Mouse (Mus musculus) lung, embryonic 16.5 days (tissue): ENCODE data around the gene Ptprcap. TPM values are rescaled to one million over a fixed set of nuclear protein-coding genes. Genes with fewer than 3 reads are reported as not detected.

Experiments used
- ATAC-seq: fragments of 200-750 bp; cut with Nextera tagmentation; 2 replicates; pipeline ENCODE4 v1.8.0; 2017; ENCODE audit warnings: low read depth, mild to moderate bottlenecking, moderate library complexity
- H3K27ac ChIP-seq: fragments of 300-500 bp; sonication (generic); 2 replicates; pipeline ENCODE4 v1.5.1; 2014; ENCODE audit warnings: mild to moderate bottlenecking, control low read depth, low read length
- H3K27me3 ChIP-seq: fragments of 300-500 bp; sonication (generic); 2 replicates; pipeline ENCODE4 v1.6.1; 2014; ENCODE audit warnings: low read depth, low read length, mixed read lengths; ENCODE audit not compliant: control insufficient read depth, insufficient read depth
- H3K36me3 ChIP-seq: fragments of 300-500 bp; sonication (generic); 2 replicates; pipeline ENCODE4 v1.6.1; 2014; ENCODE audit warnings: low read length; ENCODE audit not compliant: control insufficient read depth, insufficient read depth
- H3K4me1 ChIP-seq: fragments of 300-500 bp; sonication (generic); replicated peaks from 2 replicates; pipeline ENCODE4 v1.6.1; 2014; ENCODE audit warnings: low read length, mixed read lengths; ENCODE audit not compliant: control insufficient read depth, insufficient read depth
- H3K4me2 ChIP-seq: fragments of 300-500 bp; sonication (generic); 2 replicates; pipeline ENCODE4 v1.6.1; 2014; ENCODE audit warnings: low read depth, low read length, control low read depth
- H3K4me3 ChIP-seq: fragments of 300-500 bp; sonication (generic); 2 replicates; pipeline ENCODE4 v1.5.1; 2014; ENCODE audit warnings: mild to moderate bottlenecking, low read length, control low read depth
- H3K9ac ChIP-seq: fragments of 300-500 bp; sonication (generic); 2 replicates; pipeline ENCODE4 v1.6.1; 2014; ENCODE audit warnings: low read length, control low read depth
- H3K9me3 ChIP-seq: fragments of 300-500 bp; sonication (generic); 2 replicates; pipeline ENCODE4 v1.6.1; 2016; ENCODE audit warnings: low read length; ENCODE audit not compliant: control insufficient read depth
- WGBS: fragments of 180-500 bp; shearing (Covaris S2); extraction: QIAGEN DNeasy Blood & Tissue Kit; methylation state at CpG from one replicate; pipeline ENCODE4 v1.1.7; 2014; 5-methylcytosine and 5-hydroxymethylcytosine counted together
- polyA plus RNA-seq: library from polyadenylated mRNA; unstranded; fragments of >200 nt; fragmentation: Nextera tagmentation; extraction: Ambion mirVana; gene quantifications from 2 replicates; pipeline ENCODE4 v1.2.1, GENCODE M21; 2015

The Ptprcap gene
- polyA plus RNA-seq, 1 experiment from 2014 or later: 4.6 TPM

- 5% methylated on average over 27 of the region's 27 CpGs for WGBS
- Histone ChIP-seq H3K36me3 (no peaks in the 10 kb centered on the region), H3K9me3 (no peaks in the 10 kb centered on the region), H3K4me2 (peak overlapping the region; percentile 70), H3K4me1 (peaks cover 14% of the 10 kb centered on the region), H3K4me3 (peak overlapping the region; percentile 49), H3K27me3 (no peaks in the 10 kb centered on the region), H3K27ac (peak overlapping the region; percentile 77), H3K9ac (peak overlapping the region; percentile 82)
- peak; percentile 58 for ATAC-seq
These were observed 16.4 kb downstream of the Ptprcap start for GRCm38 (mm10) chr19:4169810-4170209.

GRCm38 (mm10) chr19:4170723-4171392 is 17.5 kb downstream of the Ptprcap start:
- Histone ChIP-seq H3K9me3 (no peaks in the 10 kb centered on the region), H3K9ac (no peak overlapping the region), H3K27ac (no peak overlapping the region), H3K36me3 (no peaks in the 10 kb centered on the region), H3K27me3 (no peaks in the 10 kb centered on the region), H3K4me2 (no peak overlapping the region), H3K4me3 (no peak overlapping the region), H3K4me1 (peaks cover 14% of the 10 kb centered on the region)
- 92% methylated on average over 10 of the region's 10 CpGs for WGBS
- no peak for ATAC-seq

GRCm38 (mm10) chr19:4171393-4172290 is 18.2 kb downstream of the Ptprcap start:
- no peaks in the 10 kb centered on the region for H3K27me3 ChIP-seq
- no peaks in the 10 kb centered on the region for H3K36me3 ChIP-seq
- H3K4me1 ChIP-seq: peaks cover 14% of the 10 kb centered on the region
- ATAC-seq: no peak
- 49% methylated on average over 13 of the region's 13 CpGs for WGBS
- H3K9me3 ChIP-seq: no peaks in the 10 kb centered on the region
- H3K4me3 ChIP-seq: no peak overlapping the region
- H3K27ac ChIP-seq: 0 out of 2 replicates have a peak overlapping the region, but pooled peaks have one; percentile 27
- H3K9ac ChIP-seq: peak overlapping the region; percentile 25; the same call in 1 of the 2 replicates
- no peak overlapping the region for H3K4me2 ChIP-seq

- no peak for ATAC-seq
- WGBS: 58% methylated on average over 11 of the region's 11 CpGs
- Histone ChIP-seq H3K9ac (peak overlapping the region; percentile 5; the same call in 1 of the 2 replicates), H3K36me3 (no peaks in the 10 kb centered on the region), H3K4me1 (peaks cover 14% of the 10 kb centered on the region), H3K27ac (no peak overlapping the region), H3K4me3 (no peak overlapping the region), H3K9me3 (no peaks in the 10 kb centered on the region), H3K27me3 (no peaks in the 10 kb centered on the region), H3K4me2 (no peak overlapping the region)
These were observed 19.5 kb downstream of the Ptprcap start for GRCm38 (mm10) chr19:4172925-4173324.

DNA sequence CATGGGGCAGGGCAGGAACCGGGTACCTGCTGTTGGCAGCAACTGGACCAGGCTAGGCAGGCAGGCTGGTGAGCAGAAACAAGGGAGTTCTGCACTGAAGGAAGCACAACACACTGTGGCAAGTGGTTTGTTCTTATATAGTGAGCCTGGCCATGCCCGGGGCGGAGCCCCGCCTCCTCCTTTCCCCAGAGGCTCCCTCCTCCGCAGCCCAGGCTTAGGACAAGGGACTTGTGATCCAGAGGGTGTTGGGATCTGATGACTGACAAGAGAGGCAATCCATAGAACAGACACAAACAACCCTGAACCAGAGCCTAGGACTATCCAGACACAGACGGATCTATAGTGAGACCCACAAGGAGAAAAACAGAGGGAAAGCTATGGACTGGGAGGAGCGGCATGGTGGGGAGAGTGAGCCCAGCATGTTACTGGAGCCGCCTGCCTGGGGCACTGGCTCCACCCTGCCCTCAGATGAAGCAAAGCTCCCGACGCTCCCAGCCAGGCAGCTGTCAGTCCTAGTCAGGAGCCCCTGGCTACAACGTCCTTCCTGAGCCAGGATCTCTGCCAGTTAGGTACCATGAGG is 22.1 kb downstream of the Ptprcap start, which contains the start of gene Carns1:
Gene Carns1, minus strand, starts transcription at position 112 of the 580 bp plus-strand sequence.
- no peak within 1 kb of the TSS for H3K27ac ChIP-seq
- peak within 1 kb of the TSS; percentile 6 for H3K9ac ChIP-seq
- H3K4me2 ChIP-seq: peak within 1 kb of the TSS; percentile 44
- peaks cover 7% of the 10 kb centered on the region for H3K4me1 ChIP-seq
- H3K9me3 ChIP-seq: no peaks in the 10 kb centered on the region
- H3K27me3 ChIP-seq: no peaks in the 10 kb centered on the region
- WGBS: 5% methylated on average over 11 of the region's 11 CpGs
- ATAC-seq: peak; percentile 63
- H3K36me3 ChIP-seq: no peaks in the 10 kb centered on the region
- peak within 1 kb of the TSS; percentile 8; the same call in 1 of the 2 replicates for H3K4me3 ChIP-seq

DNA sequence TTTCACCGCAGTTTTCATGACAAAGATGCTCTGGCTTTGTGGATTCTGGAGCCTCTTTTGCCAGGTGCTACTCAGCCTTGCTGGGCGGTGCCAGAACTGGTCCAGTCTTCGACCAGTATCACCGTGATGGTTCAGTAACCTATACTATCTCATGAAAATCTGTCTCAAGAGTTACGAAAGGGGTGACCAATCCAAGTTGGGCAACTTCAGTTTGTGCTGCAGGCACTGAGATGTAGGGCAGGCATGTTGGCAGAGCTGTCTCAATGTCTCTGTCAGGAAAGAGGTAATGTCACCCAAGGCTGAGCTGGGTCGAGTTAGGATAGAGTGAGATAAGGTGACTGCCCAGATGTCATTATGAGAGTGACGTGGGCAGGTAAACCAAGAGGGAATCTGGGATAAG is 27.0 kb downstream of the Ptprcap start:
- Histone ChIP-seq H3K27ac (no peak overlapping the region), H3K9ac (no peak overlapping the region), H3K4me2 (no peak overlapping the region), H3K27me3 (no peaks in the 10 kb centered on the region), H3K4me3 (no peak overlapping the region), H3K9me3 (no peaks in the 10 kb centered on the region), H3K36me3 (no peaks in the 10 kb centered on the region), H3K4me1 (peaks cover 4% of the 10 kb centered on the region)
- 80% methylated on average over 7 of the region's 7 CpGs for WGBS
- ATAC-seq: no peak

GRCm38 (mm10) chr19:4181892-4182291 is 28.5 kb downstream of the Ptprcap start:
- WGBS: 38% methylated on average over 3 of the region's 3 CpGs
- Histone ChIP-seq H3K9me3 (no peaks in the 10 kb centered on the region), H3K4me2 (no peak overlapping the region), H3K36me3 (no peaks in the 10 kb centered on the region), H3K4me3 (no peak overlapping the region), H3K27me3 (no peaks in the 10 kb centered on the region), H3K27ac (no peak overlapping the region), H3K4me1 (peaks cover 7% of the 10 kb centered on the region), H3K9ac (no peak overlapping the region)
- ATAC-seq: peak; percentile 58; the same call in 1 of the 2 replicates

DNA sequence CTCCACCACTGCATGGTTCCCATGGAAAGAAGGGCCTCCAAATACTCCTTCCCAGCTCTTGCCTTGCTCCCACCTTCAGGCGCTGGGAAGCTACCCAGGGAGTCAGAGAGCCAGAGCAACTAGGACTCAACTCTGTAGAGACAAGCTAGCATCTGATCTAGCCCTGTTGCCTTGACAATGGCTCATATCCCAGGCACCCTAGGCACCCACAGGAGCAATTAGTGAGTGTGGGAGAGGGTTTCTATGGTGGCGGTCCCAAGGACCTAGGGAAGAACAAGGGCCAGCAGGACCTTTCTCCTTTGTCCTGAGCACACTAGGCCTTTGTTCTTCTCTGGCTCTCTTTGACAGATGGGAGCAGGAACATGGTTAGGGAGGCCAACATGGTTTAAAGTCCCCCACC is 30.3 kb downstream of the Ptprcap start:
- H3K36me3 ChIP-seq: no peaks in the 10 kb centered on the region
- H3K27ac ChIP-seq: 0 out of 2 replicates have a peak overlapping the region, but pooled peaks have one; percentile 16
- WGBS: 80% methylated on average over 2 of the region's 2 CpGs
- no peak overlapping the region for H3K9ac ChIP-seq
- H3K4me1 ChIP-seq: peaks cover 7% of the 10 kb centered on the region
- H3K4me2 ChIP-seq: no peak overlapping the region
- H3K4me3 ChIP-seq: no peak overlapping the region
- no peak for ATAC-seq
- H3K9me3 ChIP-seq: no peaks in the 10 kb centered on the region
- H3K27me3 ChIP-seq: no peaks in the 10 kb centered on the region
